Mouse (Mus musculus) MEL (cell line): ENCODE results near the gene Slc38a4.

Experiments used
- CTCF ChIP-seq, 3 experiments: IDR thresholded peaks in 2 of 3; conservative IDR thresholded peaks in 1 of 3; 2 replicates each; pipeline ENCODE4 v1.5.1; 2011 to 2012; ENCODE audit warnings: low read length in 3 of 3, low read depth in 2 of 3, mild to moderate bottlenecking in 2 of 3, improper control_type of control experiment in 1 of 3, inconsistent platforms in 1 of 3, mixed read lengths in 1 of 3, moderate library complexity in 1 of 3; ENCODE audit not compliant: control insufficient read depth in 1 of 3, insufficient read depth in 1 of 3, poor library complexity in 1 of 3, severe bottlenecking in 1 of 3
- EP300 ChIP-seq, 2 experiments: IDR thresholded peaks; 2 replicates each; pipeline ENCODE4 v1.6.1; 2011; ENCODE audit warnings: improper control_type of control experiment in 2 of 2, low read length in 2 of 2, low read depth in 1 of 2, mild to moderate bottlenecking in 1 of 2
- GATA1 ChIP-seq: IDR thresholded peaks from 2 replicates; pipeline ENCODE4 v1.6.1; 2011; ENCODE audit warnings: low read depth, low read length, improper control_type of control experiment
- NRF1 ChIP-seq: IDR thresholded peaks from 2 replicates; pipeline ENCODE4 v1.6.1; 2014; ENCODE audit warnings: low read depth, mild to moderate bottlenecking, inconsistent platforms, low read length, improper control_type of control experiment, moderate library complexity; ENCODE audit not compliant: poor library complexity, insufficient read depth, severe bottlenecking

DNA sequence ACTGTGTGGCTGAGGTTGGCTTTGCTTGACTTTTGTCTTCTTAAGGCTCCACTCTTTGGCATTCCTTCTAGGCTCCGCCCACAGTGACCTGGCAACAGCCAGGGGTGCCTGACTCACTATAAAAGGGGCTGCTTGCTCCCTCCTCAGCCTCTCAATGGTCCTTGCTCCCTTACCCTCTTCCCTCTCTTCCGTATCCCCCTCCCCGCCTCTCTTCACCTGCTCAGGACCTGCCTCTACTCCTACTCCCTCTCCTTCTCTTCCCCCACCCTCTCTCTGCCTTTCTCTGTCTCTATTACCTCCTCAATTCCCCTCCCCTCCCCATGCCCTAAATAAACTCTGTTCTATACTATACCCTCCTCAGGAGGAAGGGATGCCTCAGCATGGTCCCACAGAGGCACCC is 20.3 kb upstream of the Slc38a4 start:
- TF ChIP-seq CTCF (IDR thresholded peaks at IDR 0.05 in 2 of 3, conservative IDR thresholded peaks at IDR 0.05 in 1 of 3; ENCODE audit: control insufficient read depth in 1 of 3, insufficient read depth in 1 of 3, low read depth in 2 of 3, low read length in 3 of 3, poor library complexity in 1 of 3, severe bottlenecking in 1 of 3) (no peak), EP300 (IDR thresholded peaks at IDR 0.05; ENCODE audit: low read depth in 1 of 2, low read length in 2 of 2) (no peak), NRF1 (no peak), GATA1 (no peak)
